Comparison of ENCODE assay signal across 17 mouse cellular contexts in genomic region chr10:126904221-126904620, GRCm38 (mm10). TPM values are rescaled to one million over a fixed set of nuclear protein-coding genes. Genes with fewer than 3 reads are reported as not detected.
DNase-seq lines count a peak whose midpoint lies in the region; ATAC-seq and TF ChIP-seq lines count a peak whose summit lies in the region.
"Had no signal": no experiment of that assay in that cellular context is flagged by ENCODE, and none has a peak within 500 bp of the region (broad histone marks: within the 10 kb centered on the region; RNA-seq: fewer than 3 reads in every experiment).

No protein-coding gene starts in this region.

- DNase-seq in cerebellum, adult 9-10 months: peak; percentile 50
- DNase-seq in cerebellum, postnatal 4 days (ENCODE audit: low spot score in 2 of 2): no peak
- peak; percentile 18 for DNase-seq in lung, embryonic 14.5 days
- DNase-seq in lung, adult 2 months: no peak
- peak; percentile 55 for DNase-seq in A20 (ENCODE audit: low read depth, low spot score)
- peak; percentile 89 for DNase-seq in ZHBTc4 (ENCODE audit: low read depth, low spot score)
- no peak for DNase-seq in layer of hippocampus, adult 11-12 months (ENCODE audit: low spot score)
- DNase-seq in gastrocnemius, adult 8-10 months (ENCODE audit: low spot score in 2 of 2): no peak
- DNase-seq: cerebellum, postnatal 25 days; kidney, adult 9 months; spleen, adult 18-20 months had no signal

- H3K4me1 ChIP-seq in lung, embryonic 14.5 days (ENCODE audit: insufficient read depth): no peaks in the 10 kb centered on the region
- no peaks in the 10 kb centered on the region for H3K4me1 ChIP-seq in lung, adult 2 months (ENCODE audit: control insufficient read depth, insufficient read depth, low read length)

- H3K27ac ChIP-seq in lung, embryonic 14.5 days (ENCODE audit: low read depth): no peak overlapping the region
- H3K27ac ChIP-seq: embryonic facial prominence, embryonic 15.5 days; limb, embryonic 15.5 days; neural tube, embryonic 15.5 days had no signal

- H3K27me3 ChIP-seq in lung, embryonic 14.5 days (ENCODE audit: insufficient read depth, low read length): no peaks in the 10 kb centered on the region
- H3K27me3 ChIP-seq: embryonic facial prominence, embryonic 15.5 days; limb, embryonic 15.5 days had no signal

- ATAC-seq in lung, embryonic 14.5 days (ENCODE audit: insufficient read depth): no peak
- ATAC-seq: activated CD4-positive, CD25-positive, alpha-beta regulatory T cell, adult 4 months; inflammation-experienced regulatory T-cells, adult 6 months; lung, postnatal 0 days had no signal

- no peak for TF ChIP-seq POLR2A in lung, adult 2 months (IDR thresholded peaks at IDR 0.05; ENCODE audit: borderline replicate concordance, extremely low read depth, low read depth, low read length)

- H3K36me3 ChIP-seq in lung, embryonic 14.5 days (ENCODE audit: insufficient read depth): no peaks in the 10 kb centered on the region
- H3K36me3 ChIP-seq: embryonic facial prominence, embryonic 15.5 days; neural tube, embryonic 15.5 days had no signal

- no peak overlapping the region for H3K4me2 ChIP-seq in lung, embryonic 14.5 days
- H3K4me2 ChIP-seq: embryonic facial prominence, embryonic 15.5 days; limb, embryonic 15.5 days; neural tube, embryonic 15.5 days had no signal

- H3K9ac ChIP-seq in lung, embryonic 14.5 days: no peak overlapping the region
- H3K9ac ChIP-seq: embryonic facial prominence, embryonic 15.5 days; limb, embryonic 15.5 days; neural tube, embryonic 15.5 days had no signal

- TF ChIP-seq CTCF in lung, embryonic 14.5 days (IDR thresholded peaks at IDR 0.05; ENCODE audit: low read depth): no peak
- no peak for TF ChIP-seq CTCF in lung, adult 2 months (IDR thresholded peaks at IDR 0.05; ENCODE audit: insufficient read depth, low read length)

- no peak overlapping the region for H3K4me3 ChIP-seq in lung, embryonic 14.5 days (ENCODE audit: low read depth, low read length)
- no peak overlapping the region for H3K4me3 ChIP-seq in lung, adult 2 months (replicated peaks; ENCODE audit: extremely low read depth, low read depth, low read length)
- H3K4me3 ChIP-seq: embryonic facial prominence, embryonic 15.5 days; limb, embryonic 15.5 days; neural tube, embryonic 15.5 days had no signal

- WGBS in lung, embryonic 14.5 days: 20% methylated on average over 5 of the region's 5 CpGs
- WGBS in lung, adult 2 months: 28% methylated on average over 5 of the region's 5 CpGs

- H3K9me3 ChIP-seq in lung, embryonic 14.5 days (ENCODE audit: low read depth, low read length): no peaks in the 10 kb centered on the region
- H3K9me3 ChIP-seq: embryonic facial prominence, embryonic 15.5 days; limb, embryonic 15.5 days; neural tube, embryonic 15.5 days had no signal

RNA-seq across cellular contexts. Expression of gene Atp23, which starts 3.1 kb away (rescaled TPM):
- 25.0 and 25.7 TPM in 2 replicates for polyA plus RNA-seq in lung, embryonic 14.5 days (2014; fragmentation: Nextera tagmentation; extraction: Ambion mirVana)
- 6.1 and 6.6 TPM in 2 replicates for polyA plus RNA-seq in lung, adult 2 months (2012; rRNA removed)
- total RNA-seq in gastrocnemius, adult 8-10 months (2022): 1 to 10 TPM; 1.4 to 2.5 (median 1.4) TPM

Comparison
In these comparisons a context has a peak if more than half of its experiments do, and no peak if none do; other contexts are left out.
1. DNase-seq: peak in cerebellum, adult 9-10 months (single experiment), lung, embryonic 14.5 days (single experiment), A20 (single experiment) and ZHBTc4 (single experiment); none in cerebellum, postnatal 4 days (0 of 2), lung, adult 2 months (single experiment), layer of hippocampus, adult 11-12 months (single experiment) and gastrocnemius, adult 8-10 months (0 of 2).